Mouse (Mus musculus) ovary, postnatal 36 days (tissue): ENCODE measurements at regions not wholly inside any gene's neighbourhood (a gene's known extent, or its start where the extent isn't known, plus 50 kb on each side); places are given as distances from the start of the nearest gene placed in this dataset.
A peak's percentile ranks its signal among the peaks of the same experiment; 100 is the strongest.
"Not testable (repeated sequence)": the region's sequence is repeated elsewhere in the genome, so short reads cannot be mapped to it uniquely, and the experiment has no call there.

ENCODE experiments used
- DNase-seq: peaks from one replicate; pipeline ENCODE4 v3.0.0; 2022; ENCODE audit warnings: low spot score, mixed read lengths

- not testable (repeated sequence) for DNase-seq
These were observed 115.6 kb downstream of the Sec16b start for GRCm38 (mm10) chr1:157622156-157622555.

GRCm38 (mm10) chr1:157632586-157632985 lies 126.1 kb downstream of the Sec16b start:
- no peak for DNase-seq

DNA sequence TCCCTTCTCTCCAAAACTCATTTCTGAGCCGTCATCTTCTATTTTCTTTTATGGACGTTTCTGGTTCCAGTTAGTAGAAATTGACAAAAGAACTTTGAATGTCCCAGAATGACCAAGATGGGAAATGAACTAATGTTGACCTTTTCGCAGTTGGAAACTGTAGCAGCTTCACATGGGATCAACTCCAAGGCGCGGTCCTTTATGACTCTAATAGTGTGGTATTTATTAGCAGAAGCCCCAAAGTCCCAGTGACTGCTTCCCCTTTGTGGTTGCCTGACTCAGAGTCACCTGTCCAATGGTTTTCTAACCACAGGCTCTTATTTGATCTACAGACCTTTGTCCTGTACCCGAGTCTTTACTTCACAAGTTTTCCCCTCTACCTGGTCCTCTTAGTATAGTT lies 126.9 kb downstream of the Sec16b start:
- DNase-seq = no peak

DNA sequence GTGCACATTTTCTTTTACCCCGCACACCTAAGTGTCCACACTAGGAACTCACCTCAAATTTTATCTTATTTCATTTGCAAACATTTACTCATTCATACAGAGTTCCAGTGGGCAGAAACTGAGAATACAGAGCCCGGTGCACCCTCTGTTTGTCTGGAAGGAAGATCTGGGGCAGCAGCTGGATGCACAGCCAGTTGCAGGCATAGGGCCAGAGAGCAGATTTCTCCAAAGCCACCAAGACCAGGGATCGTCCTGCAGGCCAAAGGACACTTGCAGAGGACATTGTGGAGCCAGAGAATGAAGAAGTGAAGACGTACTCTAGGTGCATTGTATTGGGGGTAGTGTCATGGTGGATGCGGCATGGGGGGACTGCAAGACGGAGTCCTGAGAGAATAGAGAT lies 129.2 kb downstream of the Sec16b start:
- no peak for DNase-seq

GRCm38 (mm10) chr1:157643524-157643923 lies 137.0 kb downstream of the Sec16b start:
- DNase-seq = no peak

DNA sequence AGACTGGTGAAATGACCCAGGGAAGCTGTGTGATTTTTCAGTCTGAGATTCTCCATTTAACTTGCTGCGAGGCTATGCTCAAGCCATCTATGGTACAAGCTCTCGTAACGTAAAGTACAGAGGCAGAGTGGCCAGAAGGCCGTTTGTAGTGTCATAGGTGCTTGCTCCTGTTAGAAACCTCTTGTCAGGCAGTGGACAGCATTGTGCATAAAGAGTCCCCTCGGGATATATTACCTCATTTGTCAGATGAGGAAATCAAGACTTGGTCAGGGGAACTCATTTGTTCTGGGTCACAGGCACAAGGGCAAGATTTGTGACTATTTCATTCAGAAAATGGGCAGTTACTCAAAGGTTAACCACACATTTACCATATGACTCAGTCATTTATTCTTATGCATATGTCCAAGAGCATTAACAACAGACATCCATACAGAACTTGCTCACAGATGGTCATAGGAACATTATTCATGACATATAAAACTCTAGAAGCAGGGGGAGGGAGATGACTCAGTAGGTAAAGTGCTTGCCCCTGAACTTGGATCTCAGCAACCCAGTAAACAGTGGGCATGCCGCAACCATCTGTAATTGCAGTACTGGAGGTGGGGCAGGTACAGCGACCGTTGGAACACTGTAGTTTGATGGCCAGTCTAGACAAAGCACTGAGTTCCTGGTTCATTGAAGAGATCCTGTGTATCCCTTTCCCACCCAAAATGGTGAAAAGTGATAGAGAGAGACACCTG lies 139.3 kb downstream of the Sec16b start:
- no peak for DNase-seq

DNA sequence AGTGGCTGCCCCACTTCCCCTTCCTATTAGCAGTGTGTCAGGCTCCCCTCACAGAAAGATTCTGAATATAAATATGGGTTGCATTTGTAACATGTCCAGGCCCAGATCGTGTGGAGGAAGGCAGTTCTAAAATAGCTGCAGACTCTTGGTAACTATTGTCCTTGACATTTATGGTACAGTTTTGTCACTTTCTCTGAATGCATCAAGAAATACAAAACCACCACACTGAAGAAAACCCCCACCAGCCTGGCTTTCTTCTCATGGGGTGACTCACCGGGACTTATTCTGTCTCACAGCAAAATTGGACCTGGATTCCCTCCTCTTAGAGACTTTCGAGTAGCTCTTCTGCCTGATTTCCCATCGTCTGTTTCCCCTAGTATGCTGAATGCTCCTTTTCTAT lies 148.9 kb downstream of the Sec16b start:
- DNase-seq = no peak

DNA sequence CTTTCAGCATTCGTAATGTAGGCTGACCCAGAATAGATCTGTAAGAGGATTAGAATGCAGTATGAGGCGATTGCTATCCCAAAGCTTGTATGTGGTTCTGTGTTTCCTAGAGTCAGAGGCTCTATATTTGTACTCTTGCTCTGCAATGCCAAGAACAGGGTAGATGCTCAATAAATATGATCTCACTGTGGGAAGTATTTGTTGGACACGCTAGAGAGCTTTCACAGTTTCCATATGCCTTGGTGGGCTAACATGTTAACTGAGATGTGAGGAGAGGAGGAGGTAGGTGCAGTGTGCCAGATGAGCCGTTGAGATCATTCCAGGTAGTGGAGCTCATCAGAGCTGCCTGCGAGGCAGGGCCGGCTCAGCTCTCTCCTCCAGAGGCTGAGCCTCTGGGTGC lies 163.1 kb downstream of the Sec16b start:
- no peak for DNase-seq

DNA sequence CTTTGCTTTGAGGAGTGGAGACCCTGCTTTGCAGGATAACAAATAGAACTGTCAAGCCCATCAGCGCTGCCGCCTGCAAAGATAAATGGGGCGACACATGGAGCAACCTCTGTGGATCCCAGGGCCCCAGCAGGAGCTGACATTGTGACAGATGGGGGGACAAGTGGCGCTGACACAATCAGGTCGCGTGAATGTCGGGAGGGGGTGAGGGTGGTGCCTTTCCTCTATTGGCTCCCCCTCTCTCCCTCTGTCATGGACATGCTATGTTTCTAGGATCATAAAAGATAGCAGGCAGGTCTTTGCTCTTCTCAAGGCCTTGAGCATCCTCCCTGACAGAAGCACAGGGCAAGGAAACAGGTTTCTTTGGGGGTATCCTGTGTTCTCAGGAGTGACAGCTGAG lies 177.8 kb downstream of the Sec16b start:
- DNase-seq = no peak

DNA sequence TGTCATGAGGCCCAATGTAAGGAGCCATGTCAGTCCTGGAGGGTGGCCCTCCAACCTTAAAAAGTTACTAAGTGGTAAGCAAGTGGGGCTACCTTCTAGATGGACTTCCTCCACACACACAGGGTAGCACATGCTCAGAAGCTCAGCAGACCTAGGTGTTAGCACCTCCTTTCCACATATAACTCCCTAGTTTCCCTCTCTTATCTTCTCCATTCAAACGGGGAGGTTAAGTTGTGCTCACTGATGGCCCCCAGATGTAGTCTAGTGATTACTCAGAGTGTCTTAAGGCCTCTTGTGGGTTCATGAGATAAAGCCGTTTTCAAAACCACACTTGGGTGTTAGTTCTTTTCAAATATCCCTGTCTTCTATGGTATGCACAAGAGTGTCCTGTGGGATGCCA lies 188.7 kb downstream of the Sec16b start:
- no peak for DNase-seq

- no peak for DNase-seq
These were observed 197.1 kb downstream of the Sec16b start for GRCm38 (mm10) chr1:157703639-157704038.

DNA sequence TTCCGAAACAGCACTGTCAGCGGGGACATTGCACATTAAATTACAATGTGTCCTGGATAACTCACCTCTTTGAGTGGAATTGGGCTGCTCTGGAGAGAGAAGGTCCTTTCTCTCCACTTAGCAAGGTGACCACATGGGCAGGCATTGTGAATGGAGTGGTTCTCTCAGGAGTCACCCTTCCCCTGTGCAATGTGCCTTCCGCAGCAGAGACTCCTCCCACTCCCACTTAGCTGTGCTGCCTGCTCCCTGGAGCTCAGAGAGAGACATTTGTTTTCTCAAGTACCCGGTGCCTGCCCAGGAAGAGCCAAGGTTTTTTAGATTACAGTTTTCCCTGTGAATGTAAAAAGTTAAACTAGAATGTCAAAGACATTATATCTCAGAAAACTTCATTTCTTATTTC lies 198.8 kb downstream of the Sec16b start:
- DNase-seq = peak; percentile 10

- DNase-seq = no peak
These were observed 200.7 kb downstream of the Sec16b start for GRCm38 (mm10) chr1:157707256-157707655.

DNA sequence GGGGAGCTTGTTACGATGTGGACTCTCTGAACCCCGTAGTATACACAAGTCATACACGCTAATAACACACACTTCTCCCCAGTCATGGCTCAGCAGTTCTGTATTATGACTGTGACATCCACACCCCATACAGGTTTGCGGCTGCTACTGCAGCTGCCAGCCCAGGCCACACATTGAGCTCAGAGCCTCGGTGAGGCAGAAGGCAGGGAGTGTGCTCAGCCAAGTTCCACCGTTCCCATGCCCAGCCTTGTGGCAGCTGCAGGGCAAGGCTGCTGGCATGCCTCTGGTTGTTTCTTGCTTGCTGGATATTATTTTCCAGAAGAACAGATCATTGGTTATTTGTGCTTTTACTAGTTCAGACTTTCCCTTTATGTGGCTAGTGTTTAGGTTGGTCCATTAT lies 202.6 kb downstream of the Sec16b start:
- DNase-seq = no peak

- DNase-seq = no peak
These were observed 204.3 kb downstream of the Sec16b start for GRCm38 (mm10) chr1:157710870-157711269.

GRCm38 (mm10) chr1:157712519-157712918 lies 206.0 kb downstream of the Sec16b start:
- no peak for DNase-seq

DNA sequence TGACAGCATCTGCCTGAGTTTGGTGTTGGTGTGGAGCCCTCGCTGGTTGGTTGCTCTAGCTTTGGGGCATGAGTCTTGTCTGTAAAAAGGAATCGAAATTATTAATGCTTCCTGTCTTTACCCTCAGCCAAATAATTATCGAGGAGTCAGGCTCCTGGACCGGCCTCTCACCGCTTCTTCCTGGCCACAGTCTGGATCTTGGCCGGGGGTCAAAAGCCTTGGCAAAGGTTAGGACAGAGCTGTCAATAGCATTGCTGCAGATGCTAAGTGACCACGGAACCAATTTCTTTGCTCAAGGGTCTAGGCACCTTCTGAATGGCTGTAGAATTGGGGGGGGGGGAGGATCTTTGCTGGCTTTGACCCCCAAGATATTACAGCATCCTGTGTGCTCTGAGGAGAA lies 207.3 kb downstream of the Sec16b start:
- DNase-seq = no peak

DNA sequence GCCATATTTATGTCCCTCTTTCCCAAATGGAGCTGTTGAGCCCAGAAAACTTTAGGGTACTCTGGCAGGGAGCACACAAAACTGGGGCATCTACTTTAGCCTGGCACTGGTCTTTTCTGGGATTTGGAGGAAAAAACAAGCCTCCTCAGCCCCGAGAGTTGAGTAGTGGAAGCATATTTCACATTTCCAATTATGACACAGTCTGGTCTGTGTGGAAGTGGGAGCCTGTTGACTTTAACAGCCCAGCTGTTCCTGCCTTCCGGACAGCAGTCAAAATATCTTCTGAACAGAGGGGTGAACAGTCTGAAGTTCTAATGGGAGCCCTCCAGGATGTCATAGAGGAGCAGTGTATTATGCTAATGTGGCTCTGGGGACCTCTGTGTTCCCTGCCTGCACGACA lies 209.1 kb downstream of the Sec16b start:
- no peak for DNase-seq

- DNase-seq = no peak
These were observed 210.6 kb downstream of the Sec16b start for GRCm38 (mm10) chr1:157717131-157717530.

DNA sequence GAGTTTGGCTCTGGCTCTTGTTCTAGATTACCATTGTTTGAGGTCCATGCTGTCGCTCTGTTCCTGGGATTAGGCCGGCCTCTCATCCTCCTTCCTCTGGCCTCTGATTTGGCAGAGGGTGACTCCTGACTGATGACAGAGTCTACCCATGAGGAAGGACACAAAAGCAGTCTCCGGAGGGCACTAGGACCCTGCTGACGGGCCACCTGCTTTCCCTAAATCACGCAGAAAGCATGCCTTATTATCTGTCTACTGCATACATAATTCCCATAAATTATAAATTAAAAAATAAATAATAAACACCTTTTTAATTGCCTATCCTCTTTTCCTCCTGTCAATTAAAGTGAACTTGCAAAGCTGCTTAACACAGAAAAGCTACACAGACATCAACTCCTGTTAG lies 215.4 kb downstream of the Sec16b start:
- no peak for DNase-seq

DNA sequence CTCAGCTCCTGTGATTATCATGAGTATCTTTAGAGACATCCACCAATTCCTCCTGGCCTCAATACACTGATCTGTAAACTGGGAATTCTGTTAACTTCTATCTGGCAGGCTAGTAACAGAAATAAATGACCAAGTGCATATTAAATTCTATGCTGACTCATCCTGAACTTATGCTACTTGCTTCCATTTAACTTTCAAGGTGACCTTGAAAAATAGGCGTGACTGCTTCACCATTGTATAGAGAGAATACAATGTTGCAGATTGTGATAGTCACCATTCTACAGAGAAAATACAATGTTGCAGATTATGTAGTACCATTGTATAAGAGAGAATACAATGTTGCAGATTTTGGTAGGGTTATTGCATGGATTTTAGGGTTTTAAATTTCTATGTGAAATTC lies 224.6 kb downstream of the Sec16b start:
- DNase-seq = no peak

GRCm38 (mm10) chr1:157740725-157741665 lies 234.5 kb downstream of the Sec16b start:
- no peak for DNase-seq

DNA sequence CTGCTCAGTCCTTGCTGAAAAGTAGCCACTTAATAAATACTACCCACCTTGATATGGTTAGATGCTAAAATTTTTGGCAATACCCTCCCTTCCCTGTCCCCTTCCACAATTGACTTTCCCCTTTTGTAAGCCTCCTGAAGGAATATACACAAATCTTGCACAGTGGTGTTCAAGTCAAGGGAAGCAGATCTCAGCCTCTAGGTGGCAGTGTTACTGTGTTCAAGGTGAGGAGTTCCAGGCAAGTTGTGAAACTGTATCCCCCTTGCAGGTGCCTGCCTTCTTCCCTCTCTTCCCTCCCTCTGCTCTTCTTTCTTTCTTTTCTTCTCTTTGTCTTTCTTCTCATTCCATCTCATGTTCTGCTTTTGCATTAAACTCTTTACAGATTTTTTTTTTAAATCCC lies 239.1 kb downstream of the Sec16b start:
- DNase-seq = peak; percentile 7
